Mouse (Mus musculus): ENCODE results near the gene Rrp36.
A peak's percentile ranks its signal among the peaks of the same experiment; 100 is the strongest.

GRCm38 (mm10) chr17:46618394-46618768, 55.8 kb downstream of the Rrp36 start:
- TF ChIP-seq POLR2A (IDR thresholded peaks at IDR 0.05; ENCODE audit: insufficient read depth, low read length) (no peak), CTCF (IDR thresholded peaks at IDR 0.05; ENCODE audit: low read depth, low read length) (no peak), EP300 (IDR thresholded peaks at IDR 0.05; ENCODE audit: insufficient read depth, low read depth, low read length) (0 out of 2 replicates have a peak, but pooled peaks have one; percentile 64)
